Mouse (Mus musculus) spleen, adult 2 months (tissue): Measurements from ENCODE around the gene 1500015O10Rik. TPM values are rescaled to one million over a fixed set of nuclear protein-coding genes. Genes with fewer than 3 reads are reported as not detected.

Experiments used
- DNase-seq, 2 experiments: peaks; one replicate each; pipeline versions ENCODE4 v3.0.0 to v3.0.0-alpha.2; 2012 to 2021; ENCODE audit warnings: low spot score in 2 of 2, low read depth in 1 of 2
- H3K27ac ChIP-seq: fragments of 200-500 bp; 2 replicates; pipeline ENCODE4 v1.5.1; 2012; ENCODE audit warnings: low read length, inconsistent platforms; ENCODE audit not compliant: insufficient read depth
- H3K27me3 ChIP-seq: fragments of 200-500 bp; 2 replicates; pipeline ENCODE4 v1.6.1; 2012; ENCODE audit warnings: mild to moderate bottlenecking, moderate library complexity, low read length, inconsistent platforms; ENCODE audit not compliant: control insufficient read depth, insufficient read depth
- H3K36me3 ChIP-seq: fragments of 200-500 bp; 2 replicates; pipeline ENCODE4 v1.6.1; 2012; ENCODE audit warnings: mild to moderate bottlenecking, low read length, inconsistent platforms; ENCODE audit not compliant: control insufficient read depth, insufficient read depth
- H3K4me1 ChIP-seq: fragments of 200-500 bp; 2 replicates; pipeline ENCODE4 v1.6.1; 2011; ENCODE audit warnings: inconsistent platforms; ENCODE audit not compliant: control insufficient read depth, insufficient read depth, insufficient read length
- H3K4me3 ChIP-seq: fragments of 200-500 bp; 2 replicates; pipeline ENCODE4 v1.5.1; 2011; ENCODE audit warnings: mild to moderate bottlenecking, inconsistent platforms; ENCODE audit not compliant: insufficient read depth, insufficient read length; ENCODE audit errors: extremely low read depth
- CTCF ChIP-seq: fragments of 200-500 bp; IDR thresholded peaks from 2 replicates; pipeline ENCODE4 v1.5.1; 2011; ENCODE audit warnings: mild to moderate bottlenecking, inconsistent platforms; ENCODE audit not compliant: insufficient read depth, insufficient read length, insufficient replicate concordance; ENCODE audit errors: extremely low read depth
- POLR2A ChIP-seq: fragments of 200-500 bp; IDR thresholded peaks from 2 replicates; pipeline ENCODE4 v1.6.1; 2011; ENCODE audit warnings: low read depth, low read length, inconsistent platforms
- WGBS: fragments of 180-500 bp; shearing (Covaris S2); methylation state at CpG from one replicate; pipeline ENCODE4 v1.1.7; 2018; 5-methylcytosine and 5-hydroxymethylcytosine counted together
- polyA plus RNA-seq: library from polyadenylated mRNA; depleted of rRNA; stranded (reverse); fragments of >200 nt; gene quantifications from 2 replicates; pipeline ENCODE4 v1.2.3, GENCODE M21; 2012

Gene 1500015O10Rik
- polyA plus RNA-seq, 1 experiment: 1.8 TPM

GRCm38 (mm10) chr1:43772694-43773093 lies 42.3 kb downstream of the 1500015O10Rik start:
- no peak overlapping the region for H3K27ac ChIP-seq
- no peak overlapping the region for H3K4me3 ChIP-seq
- 98% methylated on average over 3 of the region's 3 CpGs for WGBS
- no peak for DNase-seq
- H3K4me1 ChIP-seq: no peaks in the 10 kb centered on the region
- TF ChIP-seq CTCF: no peak
- TF ChIP-seq POLR2A: no peak
- H3K27me3 ChIP-seq: no peaks in the 10 kb centered on the region
- H3K36me3 ChIP-seq: peaks cover 16% of the 10 kb centered on the region

GRCm38 (mm10) chr1:43774126-43774525 lies 43.7 kb downstream of the 1500015O10Rik start:
- Histone ChIP-seq H3K4me3 (no peak overlapping the region), H3K27ac (no peak overlapping the region), H3K4me1 (no peaks in the 10 kb centered on the region), H3K27me3 (no peaks in the 10 kb centered on the region), H3K36me3 (peaks cover 18% of the 10 kb centered on the region)
- no peak for TF ChIP-seq CTCF
- TF ChIP-seq POLR2A: no peak
- DNase-seq: no peak
- WGBS: 94% methylated on average over 4 of the region's 4 CpGs

- Histone ChIP-seq H3K27ac (no peak overlapping the region), H3K36me3 (peaks cover 14% of the 10 kb centered on the region), H3K4me3 (no peak overlapping the region), H3K4me1 (no peaks in the 10 kb centered on the region), H3K27me3 (no peaks in the 10 kb centered on the region)
- TF ChIP-seq POLR2A: no peak
- no peak for DNase-seq
- 83% methylated on average over 3 of the region's 3 CpGs for WGBS
Observed at GRCm38 (mm10) chr1:43776106-43776505, 45.7 kb downstream of the 1500015O10Rik start.

- Histone ChIP-seq H3K36me3 (peaks cover 4% of the 10 kb centered on the region; the same call in 1 of the 2 replicates), H3K4me3 (no peak overlapping the region), H3K4me1 (no peaks in the 10 kb centered on the region), H3K27me3 (no peaks in the 10 kb centered on the region), H3K27ac (no peak overlapping the region)
- 89% methylated on average over 2 of the region's 2 CpGs for WGBS
- DNase-seq: no peak
- TF ChIP-seq POLR2A (no peak), CTCF (no peak)
Observed at GRCm38 (mm10) chr1:43781195-43781594, 50.8 kb downstream of the 1500015O10Rik start.

GRCm38 (mm10) chr1:43781672-43782071 lies 51.3 kb downstream of the 1500015O10Rik start:
- TF ChIP-seq CTCF (no peak), POLR2A (no peak)
- DNase-seq: no peak
- Histone ChIP-seq H3K27ac (no peak overlapping the region), H3K4me1 (no peaks in the 10 kb centered on the region), H3K36me3 (peaks cover 4% of the 10 kb centered on the region; the same call in 1 of the 2 replicates), H3K27me3 (no peaks in the 10 kb centered on the region), H3K4me3 (no peak overlapping the region)
- WGBS: 91% methylated on average over 3 of the region's 3 CpGs

- WGBS: 94% methylated on average over 3 of the region's 3 CpGs
- Histone ChIP-seq H3K4me3 (no peak overlapping the region), H3K36me3 (peaks cover 4% of the 10 kb centered on the region; the same call in 1 of the 2 replicates), H3K27me3 (no peaks in the 10 kb centered on the region), H3K4me1 (no peaks in the 10 kb centered on the region), H3K27ac (no peak overlapping the region)
- TF ChIP-seq POLR2A: no peak
- no peak for TF ChIP-seq CTCF
- no peak for DNase-seq
Observed at GRCm38 (mm10) chr1:43782680-43783079, 52.3 kb downstream of the 1500015O10Rik start.

GRCm38 (mm10) chr1:43783186-43783585 lies 52.8 kb downstream of the 1500015O10Rik start:
- 95% methylated on average over 3 of the region's 3 CpGs for WGBS
- no peak overlapping the region for H3K4me3 ChIP-seq
- no peak for DNase-seq
- H3K4me1 ChIP-seq: no peaks in the 10 kb centered on the region
- H3K27me3 ChIP-seq: no peaks in the 10 kb centered on the region
- H3K27ac ChIP-seq: no peak overlapping the region
- H3K36me3 ChIP-seq: peaks cover 4% of the 10 kb centered on the region; the same call in 1 of the 2 replicates
- TF ChIP-seq CTCF (no peak), POLR2A (no peak)
